Mouse (Mus musculus): ENCODE data around the gene Col6a6. TPM values are rescaled to one million over a fixed set of nuclear protein-coding genes. Genes with fewer than 3 reads are reported as not detected.

Col6a6 gene
- polyA plus RNA-seq, 1 experiment = not detected

DNA sequence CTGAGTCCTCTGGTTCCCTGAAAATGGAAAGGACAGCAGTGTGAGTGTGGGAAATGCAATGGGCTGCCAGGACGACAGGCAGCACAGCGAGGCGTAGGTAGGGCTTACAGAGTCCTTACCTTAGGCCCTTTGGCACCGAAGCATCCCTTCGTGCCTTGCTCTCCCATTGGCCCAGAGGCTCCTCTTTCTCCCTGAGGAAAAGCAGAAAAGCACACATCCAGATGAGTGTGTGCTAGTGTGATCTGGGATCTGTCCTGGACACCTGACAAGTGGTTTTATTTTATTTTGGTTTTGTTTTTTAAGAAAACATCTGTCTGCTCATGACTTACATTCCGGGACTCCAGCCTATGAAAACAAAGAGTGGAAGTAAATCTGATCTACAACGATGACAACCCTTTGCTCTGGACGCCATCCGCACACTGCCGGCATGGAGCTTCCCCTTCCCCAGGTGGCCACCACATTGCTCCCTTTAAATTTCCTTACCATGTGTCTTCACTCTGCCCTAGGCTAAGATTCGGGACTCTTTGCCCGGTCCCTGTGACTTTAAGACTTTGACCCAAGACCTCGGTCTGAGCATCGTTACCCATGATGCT, 69.7 kb downstream of the Col6a6 start:
- no peaks in the 10 kb centered on the region for H3K27me3 ChIP-seq (ENCODE audit: control insufficient read depth, insufficient read depth, low read length)
- no peaks in the 10 kb centered on the region for H3K4me1 ChIP-seq (ENCODE audit: control insufficient read depth, insufficient read depth, insufficient read length, low read length)
- no peaks in the 10 kb centered on the region for H3K36me3 ChIP-seq (ENCODE audit: control insufficient read depth, insufficient read depth, low read length)
- 90% methylated on average over 14 of the region's 14 CpGs for WGBS
- TF ChIP-seq CTCF (IDR thresholded peaks at IDR 0.05; ENCODE audit: extremely low read depth, insufficient read length, insufficient replicate concordance, low read depth, low read length) = no peak
- no peak for TF ChIP-seq POLR2A (IDR thresholded peaks at IDR 0.05; ENCODE audit: low read depth, low read length)
- no peak overlapping the region for H3K4me3 ChIP-seq (ENCODE audit: low read depth, low read length)
- H3K27ac ChIP-seq (ENCODE audit: insufficient read depth, low read depth, low read length) = no peak overlapping the region

- 23% methylated on average over 1 of the region's 1 CpGs for WGBS
- no peak overlapping the region for H3K27ac ChIP-seq (ENCODE audit: insufficient read depth, low read depth, low read length)
These were observed 73.7 kb downstream of the Col6a6 start for GRCm38 (mm10) chr9:105754256-105754655.

GRCm38 (mm10) chr9:105745861-105746260, 82.1 kb downstream of the Col6a6 start:
- Histone ChIP-seq H3K27me3 (ENCODE audit: control insufficient read depth, insufficient read depth, low read length) (no peaks in the 10 kb centered on the region), H3K27ac (ENCODE audit: insufficient read depth, low read depth, low read length) (no peak overlapping the region), H3K36me3 (ENCODE audit: control insufficient read depth, insufficient read depth, low read length) (no peaks in the 10 kb centered on the region), H3K4me3 (ENCODE audit: low read depth, low read length) (no peak overlapping the region), H3K4me1 (ENCODE audit: control insufficient read depth, insufficient read depth, insufficient read length, low read length) (no peaks in the 10 kb centered on the region)
- TF ChIP-seq CTCF (IDR thresholded peaks at IDR 0.05; ENCODE audit: extremely low read depth, insufficient read length, insufficient replicate concordance, low read depth, low read length) (no peak), POLR2A (IDR thresholded peaks at IDR 0.05; ENCODE audit: low read depth, low read length) (no peak)
- WGBS = 70% methylated on average over 3 of the region's 3 CpGs

More at GRCm38 (mm10) chr9:105754256-105754655, 73.7 kb downstream of the Col6a6 start:
- Histone ChIP-seq H3K27me3 (ENCODE audit: control insufficient read depth, insufficient read depth, low read length) (no peaks in the 10 kb centered on the region), H3K4me3 (ENCODE audit: low read depth, low read length) (no peak overlapping the region), H3K36me3 (ENCODE audit: control insufficient read depth, insufficient read depth, low read length) (no peaks in the 10 kb centered on the region), H3K4me1 (ENCODE audit: control insufficient read depth, insufficient read depth, insufficient read length, low read length) (no peaks in the 10 kb centered on the region)
- no peak for TF ChIP-seq POLR2A (IDR thresholded peaks at IDR 0.05; ENCODE audit: low read depth, low read length)
- no peak for TF ChIP-seq CTCF (IDR thresholded peaks at IDR 0.05; ENCODE audit: extremely low read depth, insufficient read length, insufficient replicate concordance, low read depth, low read length)

DNA sequence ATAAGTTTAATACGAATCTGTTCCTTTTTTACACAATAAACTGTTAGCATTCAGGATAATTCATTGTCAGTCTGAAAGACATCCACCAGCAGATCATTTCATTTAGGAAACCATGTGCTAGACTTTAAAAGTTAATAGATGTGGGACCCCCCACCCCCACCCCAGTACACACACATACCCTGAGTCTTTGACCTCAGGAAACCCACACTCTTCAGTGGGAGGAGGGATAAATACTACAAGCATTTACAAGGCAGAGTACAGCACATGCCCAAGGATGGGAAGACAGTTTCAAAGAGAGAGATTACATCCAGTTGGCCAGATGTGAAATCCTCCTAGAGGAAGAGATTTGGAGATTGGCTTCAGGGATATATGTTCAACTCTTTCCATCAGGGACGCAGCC, 87.5 kb downstream of the Col6a6 start:
- TF ChIP-seq CTCF (IDR thresholded peaks at IDR 0.05; ENCODE audit: extremely low read depth, insufficient read length, insufficient replicate concordance, low read depth, low read length) (no peak), POLR2A (IDR thresholded peaks at IDR 0.05; ENCODE audit: low read depth, low read length) (no peak)

GRCm38 (mm10) chr9:105739446-105739845, 88.5 kb downstream of the Col6a6 start:
- H3K27me3 ChIP-seq (ENCODE audit: control insufficient read depth, insufficient read depth, low read length) = no peaks in the 10 kb centered on the region
- 86% methylated on average over 9 of the region's 9 CpGs for WGBS
- TF ChIP-seq CTCF (IDR thresholded peaks at IDR 0.05; ENCODE audit: extremely low read depth, insufficient read length, insufficient replicate concordance, low read depth, low read length) (no peak), POLR2A (IDR thresholded peaks at IDR 0.05; ENCODE audit: low read depth, low read length) (no peak)
- no peak overlapping the region for H3K4me3 ChIP-seq (ENCODE audit: low read depth, low read length)
- H3K36me3 ChIP-seq (ENCODE audit: control insufficient read depth, insufficient read depth, low read length) = no peaks in the 10 kb centered on the region
- H3K4me1 ChIP-seq (ENCODE audit: control insufficient read depth, insufficient read depth, insufficient read length, low read length) = no peaks in the 10 kb centered on the region
- no peak overlapping the region for H3K27ac ChIP-seq (ENCODE audit: insufficient read depth, low read depth, low read length)

More for the DNA sequence above, 87.5 kb downstream of the Col6a6 start:
- no peak overlapping the region for H3K27ac ChIP-seq (ENCODE audit: insufficient read depth, low read depth, low read length)
- H3K4me3 ChIP-seq (ENCODE audit: low read depth, low read length) = no peak overlapping the region
- WGBS = 82% methylated on average over 2 of the region's 2 CpGs
- H3K4me1 ChIP-seq (ENCODE audit: control insufficient read depth, insufficient read depth, insufficient read length, low read length) = no peaks in the 10 kb centered on the region
- H3K36me3 ChIP-seq (ENCODE audit: control insufficient read depth, insufficient read depth, low read length) = no peaks in the 10 kb centered on the region
- H3K27me3 ChIP-seq (ENCODE audit: control insufficient read depth, insufficient read depth, low read length) = no peaks in the 10 kb centered on the region

DNA sequence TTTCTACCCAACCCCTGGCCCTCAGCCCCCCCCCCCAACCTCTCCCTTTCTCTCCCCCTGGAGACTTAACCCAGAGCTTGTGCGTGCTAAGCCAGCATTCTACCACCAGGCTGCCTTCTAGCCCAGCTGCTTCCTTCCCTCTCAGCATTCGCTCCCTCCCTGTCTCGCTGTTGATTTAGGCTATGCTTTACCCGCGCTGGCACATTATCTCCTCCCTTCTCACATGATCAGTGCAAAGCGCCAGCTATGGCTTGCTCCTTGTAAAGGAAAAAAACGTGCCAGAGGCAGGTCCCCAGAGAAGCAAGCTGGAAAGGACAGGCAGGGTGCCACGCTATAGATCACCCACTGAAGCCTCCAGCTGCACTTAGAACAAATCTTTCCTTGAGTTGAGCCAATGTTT, 90.5 kb downstream of the Col6a6 start:
- 17% methylated on average over 8 of the region's 8 CpGs for WGBS
- H3K4me3 ChIP-seq (ENCODE audit: low read depth, low read length) = no peak overlapping the region
- no peaks in the 10 kb centered on the region for H3K4me1 ChIP-seq (ENCODE audit: control insufficient read depth, insufficient read depth, insufficient read length, low read length)
- no peaks in the 10 kb centered on the region for H3K36me3 ChIP-seq (ENCODE audit: control insufficient read depth, insufficient read depth, low read length)
- H3K27ac ChIP-seq (ENCODE audit: insufficient read depth, low read depth, low read length) = no peak overlapping the region
- TF ChIP-seq CTCF (IDR thresholded peaks at IDR 0.05; ENCODE audit: extremely low read depth, insufficient read length, insufficient replicate concordance, low read depth, low read length) (no peak), POLR2A (IDR thresholded peaks at IDR 0.05; ENCODE audit: low read depth, low read length) (no peak)
- H3K27me3 ChIP-seq (ENCODE audit: control insufficient read depth, insufficient read depth, low read length) = no peaks in the 10 kb centered on the region

DNA sequence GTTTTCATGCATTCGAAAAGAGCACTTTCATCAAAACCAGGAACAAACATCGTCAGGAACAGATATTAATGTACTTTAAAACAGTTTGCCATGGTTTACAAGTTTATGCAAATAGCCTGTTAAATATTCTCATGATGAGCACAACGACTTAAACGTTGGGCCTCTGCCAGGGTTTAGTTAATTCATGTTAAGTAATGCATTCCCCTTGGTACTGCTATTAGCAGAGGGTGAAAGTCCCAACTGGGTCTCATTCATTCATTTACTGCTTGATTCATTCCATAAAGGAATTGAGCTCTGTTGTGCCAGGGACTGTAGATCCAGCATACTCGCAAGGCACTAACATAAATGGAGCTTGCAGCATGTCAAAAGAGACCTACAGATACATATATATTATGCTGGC, 92.8 kb downstream of the Col6a6 start:
- WGBS = 75% methylated on average over 5 of the region's 5 CpGs
- no peak overlapping the region for H3K27ac ChIP-seq (ENCODE audit: insufficient read depth, low read depth, low read length)
- H3K4me1 ChIP-seq (ENCODE audit: control insufficient read depth, insufficient read depth, insufficient read length, low read length) = no peaks in the 10 kb centered on the region
- TF ChIP-seq POLR2A (IDR thresholded peaks at IDR 0.05; ENCODE audit: low read depth, low read length) = no peak
- TF ChIP-seq CTCF (IDR thresholded peaks at IDR 0.05; ENCODE audit: extremely low read depth, insufficient read length, insufficient replicate concordance, low read depth, low read length) = no peak
- H3K36me3 ChIP-seq (ENCODE audit: control insufficient read depth, insufficient read depth, low read length) = no peaks in the 10 kb centered on the region
- no peak overlapping the region for H3K4me3 ChIP-seq (ENCODE audit: low read depth, low read length)
- H3K27me3 ChIP-seq (ENCODE audit: control insufficient read depth, insufficient read depth, low read length) = no peaks in the 10 kb centered on the region

Measured in small intestine, adult 2 months (tissue).